Mouse (Mus musculus) heart, embryonic 12.5 days (tissue): Measurements from ENCODE around the gene Il34. TPM values are rescaled to one million over a fixed set of nuclear protein-coding genes. Genes with fewer than 3 reads are reported as not detected.

Experiments
- ATAC-seq: fragments of 200-750 bp; cut with Nextera tagmentation; 2 replicates; pipeline ENCODE4 v1.8.0; 2017; ENCODE audit warnings: moderate TSS enrichment, moderate library complexity; ENCODE audit not compliant: insufficient number of reproducible peaks, low FRiP score
- H3K27ac ChIP-seq: fragments of 300-500 bp; sonication (generic); 2 replicates; pipeline ENCODE4 v1.5.1; 2016; ENCODE audit warnings: mild to moderate bottlenecking, moderate library complexity; ENCODE audit not compliant: poor library complexity, severe bottlenecking
- H3K27me3 ChIP-seq: fragments of 300-500 bp; sonication (generic); replicated peaks from 2 replicates; pipeline ENCODE4 v1.6.1; 2016; ENCODE audit warnings: mild to moderate bottlenecking, moderate library complexity
- H3K36me3 ChIP-seq: fragments of 300-500 bp; sonication (generic); 2 replicates; pipeline ENCODE4 v1.6.1; 2016; ENCODE audit warnings: mild to moderate bottlenecking, moderate library complexity
- H3K4me1 ChIP-seq: fragments of 300-500 bp; sonication (generic); replicated peaks from 2 replicates; pipeline ENCODE4 v1.6.1; 2016; ENCODE audit warnings: mild to moderate bottlenecking
- H3K4me2 ChIP-seq: fragments of 300-500 bp; sonication (generic); 2 replicates; pipeline ENCODE4 v1.6.1; 2016; ENCODE audit warnings: mild to moderate bottlenecking, moderate library complexity
- H3K4me3 ChIP-seq: fragments of 300-500 bp; sonication (generic); 2 replicates; pipeline ENCODE4 v1.5.1; 2016; ENCODE audit warnings: mild to moderate bottlenecking
- H3K9ac ChIP-seq: fragments of 300-500 bp; sonication (generic); 2 replicates; pipeline ENCODE4 v1.6.1; 2016; ENCODE audit warnings: mild to moderate bottlenecking, moderate library complexity
- H3K9me3 ChIP-seq: fragments of 300-500 bp; sonication (generic); replicated peaks from 2 replicates; pipeline ENCODE4 v1.6.1; 2016; ENCODE audit warnings: mild to moderate bottlenecking, moderate library complexity
- WGBS: fragments of 180-500 bp; shearing (Covaris S2); methylation state at CpG from one replicate; pipeline ENCODE4 v1.1.7; 2016; 5-methylcytosine and 5-hydroxymethylcytosine counted together
- polyA plus RNA-seq: library from polyadenylated mRNA; unstranded; fragments of >200 nt; fragmentation: Nextera tagmentation; extraction: Ambion mirVana; gene quantifications from 2 replicates; pipeline ENCODE4 v1.2.1, GENCODE M21; 2016

Il34 gene
- polyA plus RNA-seq, 1 experiment from 2014 or later, result 0.13 TPM

GRCm38 (mm10) chr8:110756196-110756595 is 49.5 kb downstream of the Il34 start:
- Histone ChIP-seq H3K4me1 (peaks cover 18% of the 10 kb centered on the region), H3K36me3 (no peaks in the 10 kb centered on the region), H3K4me2 (no peak overlapping the region), H3K9ac (no peak overlapping the region), H3K9me3 (no peaks in the 10 kb centered on the region), H3K27ac (no peak overlapping the region), H3K27me3 (peaks cover 6% of the 10 kb centered on the region), H3K4me3 (no peak overlapping the region)
- ATAC-seq, result no peak
- 76% methylated on average over 5 of the region's 5 CpGs for WGBS

GRCm38 (mm10) chr8:110755511-110756170 is 50.1 kb downstream of the Il34 start:
- no peak overlapping the region for H3K4me2 ChIP-seq
- WGBS, result 55% methylated on average over 15 of the region's 15 CpGs

GRCm38 (mm10) chr8:110754713-110755112 is 51.0 kb downstream of the Il34 start:
- peaks cover 10% of the 10 kb centered on the region; the same call in 1 of the 2 replicates for H3K4me1 ChIP-seq
- H3K9ac ChIP-seq, result no peak overlapping the region
- peak; percentile 58; the same call in 1 of the 2 replicates for ATAC-seq
- no peak overlapping the region for H3K4me3 ChIP-seq
- H3K9me3 ChIP-seq, result no peaks in the 10 kb centered on the region
- no peak overlapping the region for H3K4me2 ChIP-seq
- H3K36me3 ChIP-seq, result no peaks in the 10 kb centered on the region
- H3K27me3 ChIP-seq, result peaks cover 6% of the 10 kb centered on the region
- no peak overlapping the region for H3K27ac ChIP-seq
- WGBS, result 52% methylated on average over 4 of the region's 4 CpGs

More at GRCm38 (mm10) chr8:110755511-110756170, 50.1 kb downstream of the Il34 start:
- no peaks in the 10 kb centered on the region for H3K36me3 ChIP-seq
- H3K9me3 ChIP-seq, result no peaks in the 10 kb centered on the region
- H3K27ac ChIP-seq, result no peak overlapping the region
- ATAC-seq, result no peak
- H3K4me3 ChIP-seq, result no peak overlapping the region
- H3K4me1 ChIP-seq, result peaks cover 15% of the 10 kb centered on the region
- H3K27me3 ChIP-seq, result peaks cover 6% of the 10 kb centered on the region
- no peak overlapping the region for H3K9ac ChIP-seq

- no peak overlapping the region for H3K4me2 ChIP-seq
These were observed 54.2 kb downstream of the Il34 start for GRCm38 (mm10) chr8:110751490-110751889.

DNA sequence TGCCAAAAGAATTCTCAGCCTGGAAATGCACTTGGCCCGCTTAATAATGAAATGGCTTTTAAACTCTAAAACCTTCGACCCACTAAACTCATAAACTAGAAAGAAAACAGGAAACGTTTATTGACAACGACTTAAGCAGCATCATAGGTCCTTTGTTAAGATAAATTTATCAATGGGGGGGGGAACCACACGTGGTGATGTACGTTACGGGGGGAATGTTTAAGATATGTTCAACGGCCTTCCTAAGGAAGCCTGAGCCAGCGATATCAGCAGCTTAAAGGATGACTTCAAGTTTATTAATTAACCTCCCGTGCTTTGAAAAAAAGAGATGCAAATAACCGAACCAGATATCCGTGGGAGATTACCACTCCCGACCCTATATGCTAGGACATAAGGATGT is 55.5 kb downstream of the Il34 start:
- Histone ChIP-seq H3K36me3 (no peaks in the 10 kb centered on the region), H3K4me3 (no peak overlapping the region), H3K4me2 (no peak overlapping the region), H3K9ac (no peak overlapping the region), H3K27ac (no peak overlapping the region), H3K9me3 (no peaks in the 10 kb centered on the region), H3K4me1 (peaks cover 7% of the 10 kb centered on the region; the same call in 1 of the 2 replicates), H3K27me3 (peaks cover 5% of the 10 kb centered on the region)
- WGBS, result 38% methylated on average over 13 of the region's 13 CpGs
- ATAC-seq, result no peak

More at GRCm38 (mm10) chr8:110751490-110751889, 54.2 kb downstream of the Il34 start:
- H3K4me1 ChIP-seq, result peaks cover 10% of the 10 kb centered on the region; the same call in 1 of the 2 replicates
- no peak overlapping the region for H3K9ac ChIP-seq
- no peak overlapping the region for H3K4me3 ChIP-seq
- no peaks in the 10 kb centered on the region for H3K36me3 ChIP-seq
- H3K27ac ChIP-seq, result no peak overlapping the region
- 68% methylated on average over 5 of the region's 5 CpGs for WGBS
- peaks cover 6% of the 10 kb centered on the region for H3K27me3 ChIP-seq
- no peak for ATAC-seq
- H3K9me3 ChIP-seq, result no peaks in the 10 kb centered on the region

GRCm38 (mm10) chr8:110749500-110750170 is 56.1 kb downstream of the Il34 start:
- Histone ChIP-seq H3K27ac (no peak overlapping the region), H3K9ac (no peak overlapping the region), H3K4me2 (no peak overlapping the region), H3K9me3 (no peaks in the 10 kb centered on the region), H3K36me3 (no peaks in the 10 kb centered on the region), H3K4me3 (no peak overlapping the region), H3K27me3 (no peaks in the 10 kb centered on the region; the same call in 1 of the 2 replicates), H3K4me1 (peaks cover 8% of the 10 kb centered on the region; the same call in 1 of the 2 replicates)
- WGBS, result 58% methylated on average over 10 of the region's 10 CpGs
- ATAC-seq, result no peak

- H3K36me3 ChIP-seq, result peaks cover 3% of the 10 kb centered on the region; the same call in 1 of the 2 replicates
- 60% methylated on average over 9 of the region's 9 CpGs for WGBS
- peaks cover 10% of the 10 kb centered on the region; the same call in 1 of the 2 replicates for H3K4me1 ChIP-seq
- H3K4me2 ChIP-seq, result no peak overlapping the region
- H3K27ac ChIP-seq, result no peak overlapping the region
- H3K9ac ChIP-seq, result no peak overlapping the region
- H3K9me3 ChIP-seq, result no peaks in the 10 kb centered on the region
- no peak for ATAC-seq
- H3K27me3 ChIP-seq, result no peaks in the 10 kb centered on the region
- H3K4me3 ChIP-seq, result no peak overlapping the region
These were observed 59.1 kb downstream of the Il34 start for GRCm38 (mm10) chr8:110746661-110747060.

- ATAC-seq, result no peak
- no peak overlapping the region for H3K4me3 ChIP-seq
- WGBS, result 85% methylated on average over 10 of the region's 10 CpGs
These were observed 60.6 kb downstream of the Il34 start for GRCm38 (mm10) chr8:110745162-110745561.

GRCm38 (mm10) chr8:110742452-110742818 is 63.3 kb downstream of the Il34 start:
- H3K4me2 ChIP-seq, result no peak overlapping the region
- H3K9ac ChIP-seq, result no peak overlapping the region
- 76% methylated on average over 5 of the region's 5 CpGs for WGBS
- H3K27ac ChIP-seq, result no peak overlapping the region
- H3K4me3 ChIP-seq, result no peak overlapping the region
- H3K36me3 ChIP-seq, result peaks cover 35% of the 10 kb centered on the region
- H3K9me3 ChIP-seq, result no peaks in the 10 kb centered on the region
- H3K27me3 ChIP-seq, result no peaks in the 10 kb centered on the region
- no peak for ATAC-seq
- peaks cover 10% of the 10 kb centered on the region; the same call in 1 of the 2 replicates for H3K4me1 ChIP-seq

More at GRCm38 (mm10) chr8:110745162-110745561, 60.6 kb downstream of the Il34 start:
- no peak overlapping the region for H3K9ac ChIP-seq
- peaks cover 10% of the 10 kb centered on the region; the same call in 1 of the 2 replicates for H3K4me1 ChIP-seq
- H3K27ac ChIP-seq, result no peak overlapping the region
- no peaks in the 10 kb centered on the region for H3K27me3 ChIP-seq
- H3K4me2 ChIP-seq, result no peak overlapping the region
- H3K36me3 ChIP-seq, result peaks cover 10% of the 10 kb centered on the region
- H3K9me3 ChIP-seq, result no peaks in the 10 kb centered on the region

DNA sequence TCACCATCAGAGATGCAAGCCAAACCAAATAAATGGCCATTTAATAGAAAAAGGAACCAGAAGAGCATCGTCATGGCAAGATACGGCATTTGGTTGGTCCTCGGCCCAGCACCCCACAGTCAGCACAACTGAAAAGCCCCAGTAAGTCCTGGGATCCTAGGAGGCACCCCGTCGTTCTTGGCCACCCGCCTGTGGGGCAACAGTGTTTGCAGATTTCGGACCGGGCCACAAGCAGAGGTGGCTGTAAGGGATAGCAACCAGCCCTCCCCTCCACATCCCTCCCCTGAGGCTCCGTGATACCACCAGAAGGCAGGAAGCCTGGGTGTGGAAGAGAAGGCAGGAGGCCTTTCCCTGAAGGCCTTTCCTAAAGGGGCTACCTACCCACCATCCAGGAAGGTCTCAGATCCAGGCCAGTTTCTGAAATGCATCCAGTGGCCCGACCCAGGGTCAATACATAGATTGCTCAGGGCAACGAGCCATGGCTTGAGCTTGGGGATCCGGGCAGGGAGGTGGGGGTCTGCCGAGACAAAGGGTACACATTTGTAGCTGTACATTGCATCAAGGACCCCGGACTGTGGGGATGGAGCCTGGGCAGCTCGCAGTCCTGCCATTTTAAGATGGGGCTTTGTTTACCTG is 63.8 kb downstream of the Il34 start:
- WGBS, result 75% methylated on average over 15 of the region's 15 CpGs
- H3K36me3 ChIP-seq, result peaks cover 40% of the 10 kb centered on the region

GRCm38 (mm10) chr8:110740629-110741175 is 65.0 kb downstream of the Il34 start:
- Histone ChIP-seq H3K27ac (no peak overlapping the region), H3K4me3 (no peak overlapping the region), H3K4me1 (peaks cover 10% of the 10 kb centered on the region; the same call in 1 of the 2 replicates), H3K4me2 (no peak overlapping the region), H3K9me3 (no peaks in the 10 kb centered on the region), H3K27me3 (no peaks in the 10 kb centered on the region), H3K9ac (no peak overlapping the region), H3K36me3 (peaks cover 52% of the 10 kb centered on the region)
- 81% methylated on average over 5 of the region's 5 CpGs for WGBS
- no peak for ATAC-seq

More for the DNA sequence above, 63.8 kb downstream of the Il34 start:
- H3K27ac ChIP-seq, result no peak overlapping the region
- peaks cover 10% of the 10 kb centered on the region; the same call in 1 of the 2 replicates for H3K4me1 ChIP-seq
- no peaks in the 10 kb centered on the region for H3K27me3 ChIP-seq
- H3K9me3 ChIP-seq, result no peaks in the 10 kb centered on the region
- no peak for ATAC-seq
- no peak overlapping the region for H3K4me3 ChIP-seq
- no peak overlapping the region for H3K4me2 ChIP-seq
- no peak overlapping the region for H3K9ac ChIP-seq
